Mouse (Mus musculus): ENCODE measurements around the gene Paqr5. TPM values are rescaled to one million over a fixed set of nuclear protein-coding genes. Genes with fewer than 3 reads are reported as not detected.
A peak's percentile ranks its signal among the peaks of the same experiment; 100 is the strongest.

The Paqr5 gene
- polyA plus RNA-seq, 1 experiment from 2014 or later, result 0.10 TPM

- no peak overlapping the region for H3K27ac ChIP-seq (replicated peaks)
- no peaks in the 10 kb centered on the region for H3K9me3 ChIP-seq
- H3K9ac ChIP-seq, result no peak overlapping the region
- no peak overlapping the region for H3K4me3 ChIP-seq
- no peak for ATAC-seq (ENCODE audit: low read depth)
- H3K36me3 ChIP-seq, result no peaks in the 10 kb centered on the region
- no peak overlapping the region for H3K4me2 ChIP-seq
- peaks cover 6% of the 10 kb centered on the region for H3K4me1 ChIP-seq (replicated peaks)
- H3K27me3 ChIP-seq, result no peaks in the 10 kb centered on the region
- WGBS, result 87% methylated on average over 3 of the region's 3 CpGs
Measured at GRCm38 (mm10) chr9:61971045-61971444, 55.6 kb downstream of the Paqr5 start.

DNA sequence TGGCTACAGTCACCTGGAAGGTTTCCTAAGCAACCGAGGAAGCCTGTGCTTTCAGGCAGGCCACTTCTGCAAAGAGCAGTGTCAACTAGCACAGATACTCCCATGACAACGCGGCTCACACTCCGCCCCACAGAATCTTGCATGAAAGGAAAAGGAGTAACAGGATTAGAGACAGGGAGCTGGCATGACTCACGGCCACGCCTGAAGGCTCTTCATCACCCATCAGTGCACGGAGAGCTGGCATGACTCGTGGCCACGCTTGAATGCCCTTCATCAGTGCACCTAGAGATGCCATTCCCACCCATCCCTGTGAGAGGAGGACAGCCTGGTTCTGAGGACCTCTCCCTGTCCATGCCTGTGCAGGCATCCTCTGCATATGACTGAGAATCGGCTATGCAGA, 59.3 kb downstream of the Paqr5 start:
- Histone ChIP-seq H3K27me3 (no peaks in the 10 kb centered on the region), H3K4me3 (no peak overlapping the region), H3K36me3 (no peaks in the 10 kb centered on the region), H3K4me2 (no peak overlapping the region), H3K4me1 (replicated peaks) (peaks cover 6% of the 10 kb centered on the region), H3K27ac (replicated peaks) (no peak overlapping the region), H3K9me3 (no peaks in the 10 kb centered on the region), H3K9ac (no peak overlapping the region)
- WGBS, result 82% methylated on average over 10 of the region's 10 CpGs
- ATAC-seq (ENCODE audit: low read depth), result no peak

DNA sequence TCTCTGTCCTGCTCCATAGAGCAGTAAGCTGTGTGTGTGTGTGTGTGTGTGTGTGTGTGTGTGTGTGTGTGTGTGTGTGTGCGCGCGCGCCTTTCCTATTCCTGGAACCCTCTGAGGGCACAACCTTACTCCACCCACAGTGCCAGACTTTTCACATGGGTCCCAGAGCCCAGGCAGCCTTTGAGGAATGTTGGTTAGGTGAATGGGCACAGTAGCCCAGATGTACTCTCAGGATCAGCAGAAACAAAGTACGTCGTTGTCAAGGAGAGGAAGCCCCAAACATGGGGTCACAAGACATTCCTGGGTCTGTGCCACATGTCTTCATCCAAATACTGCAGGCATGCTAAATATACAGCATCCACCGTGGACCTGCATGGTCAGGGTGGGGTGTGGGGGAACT, 60.7 kb downstream of the Paqr5 start:
- no peak for ATAC-seq (ENCODE audit: low read depth)
- 92% methylated on average over 7 of the region's 7 CpGs for WGBS
- Histone ChIP-seq H3K4me2 (no peak overlapping the region), H3K36me3 (no peaks in the 10 kb centered on the region), H3K9me3 (no peaks in the 10 kb centered on the region), H3K9ac (no peak overlapping the region), H3K4me3 (no peak overlapping the region), H3K27ac (replicated peaks) (no peak overlapping the region), H3K4me1 (replicated peaks) (no peaks in the 10 kb centered on the region), H3K27me3 (no peaks in the 10 kb centered on the region)

DNA sequence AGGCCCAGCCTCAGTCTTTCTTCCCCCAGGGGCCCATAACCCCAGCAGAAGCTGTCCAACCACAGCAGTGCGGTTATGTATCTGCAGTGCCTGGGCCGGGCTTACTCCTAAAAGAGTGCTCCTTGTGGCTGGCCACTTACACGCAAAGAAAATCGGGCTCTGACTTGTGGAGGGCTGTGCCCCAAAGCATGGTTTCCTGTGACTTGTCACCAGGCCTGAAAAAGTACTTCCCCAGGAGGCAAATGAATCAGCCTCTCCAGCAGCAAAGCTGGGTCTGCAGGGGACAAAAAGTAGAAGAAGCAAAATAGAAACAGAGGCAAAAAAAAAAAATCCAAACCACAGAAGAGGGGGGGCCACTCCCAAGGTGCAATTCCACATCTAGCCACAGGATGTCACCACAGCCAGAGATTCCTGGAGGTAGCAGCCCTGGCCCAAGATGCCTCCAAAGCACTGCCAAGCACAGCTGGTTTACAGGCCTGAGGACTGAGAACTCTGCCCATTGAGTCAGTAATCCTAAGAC, 61.2 kb downstream of the Paqr5 start:
- H3K4me3 ChIP-seq, result no peak overlapping the region
- no peaks in the 10 kb centered on the region for H3K36me3 ChIP-seq
- H3K4me2 ChIP-seq, result no peak overlapping the region
- no peak overlapping the region for H3K9ac ChIP-seq
- no peaks in the 10 kb centered on the region for H3K27me3 ChIP-seq
- peak; percentile 75; the same call in 1 of the 2 replicates for ATAC-seq (ENCODE audit: low read depth)
- WGBS, result 35% methylated on average over 4 of the region's 4 CpGs
- no peaks in the 10 kb centered on the region for H3K4me1 ChIP-seq (replicated peaks)
- H3K27ac ChIP-seq (replicated peaks), result 0 out of 2 replicates have a peak overlapping the region, but pooled peaks have one; percentile 23
- H3K9me3 ChIP-seq, result no peaks in the 10 kb centered on the region

DNA sequence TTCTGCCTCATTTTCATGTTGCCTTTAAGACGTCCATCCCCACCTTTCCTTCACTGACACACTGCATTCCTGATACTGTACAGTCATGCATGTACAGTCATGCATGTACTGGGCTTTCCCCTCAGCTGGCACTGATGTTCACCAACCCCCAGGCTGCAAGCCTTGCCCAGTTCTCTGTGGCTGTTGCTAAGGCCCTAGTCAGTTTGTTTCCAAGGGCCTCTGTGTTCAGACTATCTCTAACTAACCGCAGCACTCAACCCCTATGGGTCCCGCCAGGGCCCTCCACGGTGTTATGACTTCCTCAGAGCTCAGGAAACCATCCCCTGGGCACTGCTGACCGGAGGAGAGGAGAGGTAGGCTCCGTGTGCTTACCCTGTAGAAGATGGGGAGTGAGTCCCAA, 63.3 kb downstream of the Paqr5 start:
- H3K4me3 ChIP-seq, result no peak overlapping the region
- H3K36me3 ChIP-seq, result no peaks in the 10 kb centered on the region
- 67% methylated on average over 6 of the region's 6 CpGs for WGBS
- no peak for ATAC-seq (ENCODE audit: low read depth)
- no peak overlapping the region for H3K4me2 ChIP-seq
- no peaks in the 10 kb centered on the region for H3K27me3 ChIP-seq
- H3K4me1 ChIP-seq (replicated peaks), result no peaks in the 10 kb centered on the region
- H3K27ac ChIP-seq (replicated peaks), result no peak overlapping the region
- H3K9me3 ChIP-seq, result no peaks in the 10 kb centered on the region
- no peak overlapping the region for H3K9ac ChIP-seq

DNA sequence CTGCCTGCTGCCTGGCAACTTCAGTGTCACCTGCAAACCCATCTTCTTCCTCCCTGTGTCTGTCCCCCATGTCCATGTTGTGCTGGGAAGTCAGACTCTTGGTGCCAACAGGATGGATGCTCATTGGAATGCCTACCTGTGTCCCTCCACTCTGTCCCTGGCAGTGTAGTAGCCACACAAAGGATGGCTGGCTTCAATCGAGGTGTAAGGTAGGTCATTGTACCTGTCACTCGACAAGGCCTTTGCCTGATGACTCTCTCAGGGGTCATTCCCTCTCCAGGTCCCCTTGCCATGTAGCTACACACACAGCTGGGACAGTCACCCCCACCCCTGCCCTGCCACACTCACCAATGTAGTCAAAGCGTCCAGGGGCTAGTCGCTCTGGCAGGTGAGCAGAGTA, 65.5 kb downstream of the Paqr5 start:
- Histone ChIP-seq H3K9ac (no peak overlapping the region), H3K27ac (replicated peaks) (no peak overlapping the region), H3K27me3 (no peaks in the 10 kb centered on the region), H3K4me1 (replicated peaks) (no peaks in the 10 kb centered on the region), H3K4me2 (no peak overlapping the region), H3K36me3 (no peaks in the 10 kb centered on the region), H3K4me3 (no peak overlapping the region), H3K9me3 (no peaks in the 10 kb centered on the region)
- WGBS, result 89% methylated on average over 4 of the region's 4 CpGs
- no peak for ATAC-seq (ENCODE audit: low read depth)

- no peak overlapping the region for H3K4me2 ChIP-seq
- H3K4me3 ChIP-seq, result no peak overlapping the region
- WGBS, result 75% methylated on average over 5 of the region's 5 CpGs
- no peak for ATAC-seq (ENCODE audit: low read depth)
- H3K9ac ChIP-seq, result no peak overlapping the region
- no peaks in the 10 kb centered on the region for H3K36me3 ChIP-seq
- H3K27me3 ChIP-seq, result no peaks in the 10 kb centered on the region
- H3K27ac ChIP-seq (replicated peaks), result no peak overlapping the region
- no peaks in the 10 kb centered on the region for H3K9me3 ChIP-seq
- H3K4me1 ChIP-seq (replicated peaks), result no peaks in the 10 kb centered on the region
Measured at GRCm38 (mm10) chr9:61960753-61961152, 65.9 kb downstream of the Paqr5 start.

DNA sequence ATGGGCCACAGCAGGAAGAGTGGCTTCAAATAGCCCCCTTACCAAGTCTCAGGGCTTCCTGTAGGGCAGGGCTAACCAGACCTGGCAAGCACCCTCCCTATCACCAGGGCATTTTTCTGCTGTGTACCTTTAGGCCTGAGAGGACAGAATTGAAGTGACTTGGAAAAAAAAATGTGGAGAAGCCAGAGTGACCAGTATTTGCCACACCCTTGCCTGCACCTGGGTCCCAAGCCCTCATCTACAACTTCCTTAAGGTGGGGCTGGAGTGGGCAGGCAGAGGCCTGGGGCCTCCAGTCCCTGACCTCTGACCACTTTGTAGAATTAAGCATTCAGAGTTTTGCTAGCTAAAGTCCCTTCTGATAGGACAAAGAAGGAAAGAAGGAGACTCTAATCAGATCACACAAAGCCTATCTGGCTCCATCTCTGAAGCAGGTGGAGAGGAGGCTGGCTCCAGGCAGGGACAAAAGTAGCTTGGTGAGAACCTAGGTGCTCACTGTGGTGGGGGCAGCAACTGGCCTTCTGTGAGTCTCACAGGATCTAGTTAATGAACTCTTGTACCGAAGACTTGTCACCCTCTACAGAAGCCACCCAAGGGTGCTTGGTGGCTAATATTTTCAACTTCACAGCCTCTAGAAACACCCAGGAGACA, 66.6 kb downstream of the Paqr5 start:
- WGBS, result 86% methylated on average over 1 of the region's 1 CpGs
- no peak for ATAC-seq (ENCODE audit: low read depth)
- H3K36me3 ChIP-seq, result no peaks in the 10 kb centered on the region
- H3K9ac ChIP-seq, result no peak overlapping the region
- H3K4me1 ChIP-seq (replicated peaks), result no peaks in the 10 kb centered on the region
- H3K27me3 ChIP-seq, result no peaks in the 10 kb centered on the region
- H3K4me3 ChIP-seq, result no peak overlapping the region
- no peaks in the 10 kb centered on the region for H3K9me3 ChIP-seq
- no peak overlapping the region for H3K4me2 ChIP-seq
- no peak overlapping the region for H3K27ac ChIP-seq (replicated peaks)

DNA sequence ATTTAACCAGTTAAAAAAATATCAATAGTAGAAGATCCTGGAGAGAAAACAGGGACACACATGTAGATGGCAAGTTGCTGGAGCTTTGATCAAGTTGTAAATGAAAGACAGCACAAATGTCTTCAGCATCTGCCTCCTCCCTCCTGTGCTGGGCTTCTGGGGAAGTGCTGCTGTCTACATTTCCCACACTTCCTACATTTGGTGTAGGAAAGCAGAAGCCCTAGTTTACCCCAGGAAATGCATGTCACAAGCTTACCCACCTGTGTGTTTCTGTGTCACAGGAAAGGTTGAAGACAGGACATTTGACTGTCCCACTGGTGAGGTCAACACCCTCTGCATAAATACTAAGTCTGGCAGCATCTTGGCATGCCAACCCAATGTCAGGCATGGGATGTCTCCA, 71.9 kb downstream of the Paqr5 start:
- Histone ChIP-seq H3K27ac (replicated peaks) (no peak overlapping the region), H3K27me3 (no peaks in the 10 kb centered on the region), H3K4me3 (no peak overlapping the region), H3K9me3 (no peaks in the 10 kb centered on the region), H3K9ac (no peak overlapping the region), H3K4me2 (no peak overlapping the region), H3K36me3 (no peaks in the 10 kb centered on the region), H3K4me1 (replicated peaks) (0 out of 2 replicates have a peak, but pooled peaks cover 3% of the 10 kb centered on the region)
- no peak for ATAC-seq (ENCODE audit: low read depth)

DNA sequence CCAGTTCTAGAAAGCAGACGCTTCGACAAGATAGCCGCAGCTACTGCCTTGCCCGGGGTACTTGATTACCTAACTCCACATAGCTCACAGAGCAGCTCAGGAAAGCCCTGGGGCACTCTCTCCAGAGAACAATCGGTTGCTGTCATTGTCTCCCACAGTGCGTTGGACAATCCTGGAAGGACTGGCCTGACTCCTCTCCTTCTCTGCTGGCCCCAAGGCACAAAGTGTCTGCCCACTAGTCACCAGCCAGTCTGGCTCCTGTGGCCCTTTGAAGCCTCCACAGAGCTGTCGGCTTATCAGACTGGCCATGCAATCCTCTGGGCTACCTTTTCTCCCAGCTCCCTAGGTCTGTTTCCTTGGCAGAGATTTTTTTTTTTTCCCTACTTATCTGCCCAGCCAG, 74.4 kb downstream of the Paqr5 start:
- Histone ChIP-seq H3K27me3 (no peaks in the 10 kb centered on the region), H3K27ac (replicated peaks) (no peak overlapping the region), H3K4me3 (no peak overlapping the region), H3K4me2 (no peak overlapping the region), H3K4me1 (replicated peaks) (peaks cover 13% of the 10 kb centered on the region), H3K36me3 (no peaks in the 10 kb centered on the region), H3K9ac (no peak overlapping the region), H3K9me3 (no peaks in the 10 kb centered on the region)
- 47% methylated on average over 7 of the region's 7 CpGs for WGBS
- no peak for ATAC-seq (ENCODE audit: low read depth)

DNA sequence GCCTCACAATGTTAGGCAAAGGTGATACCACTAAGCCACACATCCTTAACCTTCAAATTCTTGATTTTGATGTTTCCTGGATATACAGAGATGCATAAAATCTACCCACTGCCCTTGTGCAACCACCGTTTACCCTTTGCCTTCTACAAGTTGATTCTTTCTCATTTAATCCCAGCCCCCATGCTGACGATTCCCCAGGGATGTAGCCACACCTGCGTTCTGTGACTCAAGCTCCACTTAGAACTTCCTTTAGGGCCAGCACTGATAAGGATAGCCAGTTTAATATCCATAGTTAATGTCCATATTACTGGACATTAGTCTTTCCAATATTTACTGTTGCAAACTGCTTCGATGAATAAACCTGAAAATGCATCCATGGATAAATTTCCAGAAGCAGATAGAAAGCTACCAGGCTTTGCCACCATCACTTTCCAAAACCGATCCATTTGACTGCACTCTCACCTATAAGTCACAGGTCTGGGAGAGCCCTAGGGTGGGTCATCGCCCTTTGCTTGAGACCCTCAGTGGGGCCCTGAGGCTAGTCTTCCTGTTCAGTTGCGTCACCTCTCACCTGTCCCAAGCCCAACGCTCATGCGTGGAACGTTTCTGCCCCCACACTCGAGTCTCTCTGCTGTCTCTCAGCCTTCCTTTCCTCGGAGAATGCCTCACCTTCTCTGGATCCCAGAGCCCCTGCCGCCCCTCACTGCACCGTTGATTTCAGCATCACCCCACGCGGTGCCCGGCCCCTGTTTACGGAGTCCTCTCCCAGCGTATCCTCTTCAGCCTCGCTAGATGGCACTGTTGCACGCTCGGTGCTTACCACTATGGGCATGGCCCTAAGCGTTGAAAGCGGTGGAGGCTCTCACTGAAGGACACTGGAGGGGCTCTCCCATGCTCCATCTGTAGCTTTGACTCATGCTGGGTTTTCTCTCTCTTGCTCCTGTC, 79.0 kb downstream of the Paqr5 start:
- Histone ChIP-seq H3K36me3 (no peaks in the 10 kb centered on the region), H3K9me3 (no peaks in the 10 kb centered on the region), H3K4me1 (replicated peaks) (peaks cover 21% of the 10 kb centered on the region), H3K4me3 (peak overlapping the region; percentile 69), H3K27ac (replicated peaks) (peak overlapping the region; percentile 67; the same call in 1 of the 2 replicates), H3K27me3 (no peaks in the 10 kb centered on the region), H3K4me2 (peak overlapping the region; percentile 100), H3K9ac (peak overlapping the region; percentile 76)
- ATAC-seq (ENCODE audit: low read depth), result peak; percentile 74
- 8% methylated on average over 24 of the region's 24 CpGs for WGBS

- no peaks in the 10 kb centered on the region for H3K27me3 ChIP-seq
- no peaks in the 10 kb centered on the region for H3K9me3 ChIP-seq
- under 1% methylated on average over 44 of the region's 44 CpGs for WGBS
- H3K4me1 ChIP-seq (replicated peaks), result peaks cover 21% of the 10 kb centered on the region
- no peaks in the 10 kb centered on the region for H3K36me3 ChIP-seq
- peak within 1 kb of the TSS; percentile 69 for H3K4me3 ChIP-seq
- H3K27ac ChIP-seq (replicated peaks), result peak within 1 kb of the TSS; percentile 67; the same call in 1 of the 2 replicates
- peak within 1 kb of the TSS; percentile 100 for H3K4me2 ChIP-seq
- H3K9ac ChIP-seq, result peak within 1 kb of the TSS; percentile 76
- ATAC-seq (ENCODE audit: low read depth), result peak; percentile 93
Measured at GRCm38 (mm10) chr9:61946623-61947401, 79.8 kb downstream of the Paqr5 start, which contains the start of gene Kif23. TSS of gene Kif23 (minus strand) at chr9:61946774.
